Mouse (Mus musculus) kidney, embryonic 14.5 days (tissue): ENCODE results near the gene Cdk14. TPM values are rescaled to one million over a fixed set of nuclear protein-coding genes. Genes with fewer than 3 reads are reported as not detected.

Experiments
- ATAC-seq: fragments of 200-750 bp; cut with Nextera tagmentation; 2 replicates; pipeline ENCODE4 v1.8.0; 2017; ENCODE audit warnings: moderate number of reproducible peaks, mild to moderate bottlenecking, moderate TSS enrichment, moderate library complexity; ENCODE audit not compliant: low FRiP score, low TSS enrichment
- H3K27ac ChIP-seq: fragments of 300-500 bp; sonication (generic); 2 replicates; pipeline ENCODE4 v1.5.1; 2014; ENCODE audit warnings: low read depth, mild to moderate bottlenecking, low read length, moderate library complexity, mixed read lengths
- H3K27me3 ChIP-seq: fragments of 300-500 bp; sonication (generic); 2 replicates; pipeline ENCODE4 v1.6.1; 2014; ENCODE audit warnings: mild to moderate bottlenecking, low read length; ENCODE audit not compliant: control insufficient read depth, insufficient read depth
- H3K36me3 ChIP-seq: fragments of 300-500 bp; sonication (generic); 2 replicates; pipeline ENCODE4 v1.6.1; 2014; ENCODE audit warnings: low read length, mixed read lengths; ENCODE audit not compliant: control insufficient read depth, insufficient read depth
- H3K4me1 ChIP-seq: fragments of 300-500 bp; sonication (generic); 2 replicates; pipeline ENCODE4 v1.6.1; 2014; ENCODE audit warnings: low read length, mixed read lengths; ENCODE audit not compliant: control insufficient read depth, insufficient read depth
- H3K4me2 ChIP-seq: fragments of 300-500 bp; sonication (generic); replicated peaks from 2 replicates; pipeline ENCODE4 v1.6.1; 2014; ENCODE audit warnings: low read depth, mild to moderate bottlenecking, low read length
- H3K4me3 ChIP-seq: fragments of 300-500 bp; sonication (generic); 2 replicates; pipeline ENCODE4 v1.5.1; 2014; ENCODE audit warnings: mild to moderate bottlenecking, low read length
- H3K9ac ChIP-seq: fragments of 300-500 bp; sonication (generic); 2 replicates; pipeline ENCODE4 v1.6.1; 2014; ENCODE audit warnings: low read depth, mild to moderate bottlenecking, low read length, moderate library complexity
- H3K9me3 ChIP-seq: fragments of 300-500 bp; sonication (generic); 2 replicates; pipeline ENCODE4 v1.6.1; 2016; ENCODE audit warnings: low read length; ENCODE audit not compliant: control insufficient read depth
- WGBS: fragments of 180-500 bp; shearing (Covaris S2); extraction: QIAGEN DNeasy Blood & Tissue Kit; methylation state at CpG from one replicate; pipeline ENCODE4 v1.1.7; 2014; 5-methylcytosine and 5-hydroxymethylcytosine counted together
- polyA plus RNA-seq: library from polyadenylated mRNA; unstranded; fragments of >200 nt; fragmentation: Nextera tagmentation; extraction: Ambion mirVana; gene quantifications from 2 replicates; pipeline ENCODE4 v1.2.1, GENCODE M21; 2014

Cdk14 gene
- polyA plus RNA-seq, 1 experiment from 2014 or later = 18.9 TPM

GRCm38 (mm10) chr5:5012521-5013346 is 407.4 kb downstream of the Cdk14 start:
- Histone ChIP-seq H3K4me3 (no peak overlapping the region), H3K9me3 (no peaks in the 10 kb centered on the region), H3K4me2 (no peak overlapping the region), H3K4me1 (no peaks in the 10 kb centered on the region), H3K27me3 (no peaks in the 10 kb centered on the region), H3K27ac (no peak overlapping the region), H3K36me3 (no peaks in the 10 kb centered on the region), H3K9ac (no peak overlapping the region)
- ATAC-seq = no peak
- 77% methylated on average over 7 of the region's 7 CpGs for WGBS

GRCm38 (mm10) chr5:5008153-5008745 is 411.9 kb downstream of the Cdk14 start:
- H3K27me3 ChIP-seq = no peaks in the 10 kb centered on the region
- WGBS = 91% methylated on average over 4 of the region's 4 CpGs
- H3K4me1 ChIP-seq = no peaks in the 10 kb centered on the region
- no peak overlapping the region for H3K9ac ChIP-seq
- no peaks in the 10 kb centered on the region for H3K9me3 ChIP-seq
- H3K4me2 ChIP-seq = no peak overlapping the region
- H3K4me3 ChIP-seq = no peak overlapping the region
- H3K27ac ChIP-seq = no peak overlapping the region
- no peaks in the 10 kb centered on the region for H3K36me3 ChIP-seq
- no peak for ATAC-seq

GRCm38 (mm10) chr5:5007489-5008152 is 412.5 kb downstream of the Cdk14 start:
- no peak for ATAC-seq
- no peak overlapping the region for H3K27ac ChIP-seq
- WGBS = 86% methylated on average over 15 of the region's 15 CpGs

GRCm38 (mm10) chr5:5005633-5006032 is 414.5 kb downstream of the Cdk14 start:
- WGBS = 88% methylated on average over 1 of the region's 1 CpGs
- Histone ChIP-seq H3K9ac (no peak overlapping the region), H3K4me1 (no peaks in the 10 kb centered on the region), H3K4me2 (no peak overlapping the region), H3K4me3 (no peak overlapping the region), H3K27ac (no peak overlapping the region), H3K9me3 (no peaks in the 10 kb centered on the region), H3K36me3 (no peaks in the 10 kb centered on the region), H3K27me3 (no peaks in the 10 kb centered on the region)
- ATAC-seq = no peak

More at GRCm38 (mm10) chr5:5007489-5008152, 412.5 kb downstream of the Cdk14 start:
- Histone ChIP-seq H3K36me3 (no peaks in the 10 kb centered on the region), H3K4me3 (no peak overlapping the region), H3K4me2 (no peak overlapping the region), H3K9me3 (no peaks in the 10 kb centered on the region), H3K27me3 (no peaks in the 10 kb centered on the region), H3K4me1 (no peaks in the 10 kb centered on the region), H3K9ac (no peak overlapping the region)

- Histone ChIP-seq H3K27me3 (no peaks in the 10 kb centered on the region), H3K9ac (no peak overlapping the region), H3K9me3 (no peaks in the 10 kb centered on the region), H3K4me2 (no peak overlapping the region), H3K36me3 (no peaks in the 10 kb centered on the region), H3K27ac (no peak overlapping the region), H3K4me1 (no peaks in the 10 kb centered on the region), H3K4me3 (no peak overlapping the region)
- WGBS = 91% methylated on average over 2 of the region's 2 CpGs
- no peak for ATAC-seq
These were observed 415.4 kb downstream of the Cdk14 start for GRCm38 (mm10) chr5:5004740-5005139.

- H3K9me3 ChIP-seq = no peaks in the 10 kb centered on the region
- H3K27ac ChIP-seq = no peak overlapping the region
- H3K36me3 ChIP-seq = no peaks in the 10 kb centered on the region
- H3K4me2 ChIP-seq = no peak overlapping the region
- H3K4me3 ChIP-seq = no peak overlapping the region
- ATAC-seq = no peak
- H3K4me1 ChIP-seq = no peaks in the 10 kb centered on the region
- no peaks in the 10 kb centered on the region for H3K27me3 ChIP-seq
- WGBS = 91% methylated on average over 4 of the region's 4 CpGs
- H3K9ac ChIP-seq = no peak overlapping the region
These were observed 426.9 kb downstream of the Cdk14 start for GRCm38 (mm10) chr5:4993192-4993601.

- H3K9ac ChIP-seq = no peak overlapping the region
- no peaks in the 10 kb centered on the region for H3K27me3 ChIP-seq
- no peak for ATAC-seq
- H3K9me3 ChIP-seq = no peaks in the 10 kb centered on the region
- no peak overlapping the region for H3K4me3 ChIP-seq
- H3K27ac ChIP-seq = no peak overlapping the region
- no peaks in the 10 kb centered on the region for H3K4me1 ChIP-seq
- 81% methylated on average over 2 of the region's 2 CpGs for WGBS
- no peak overlapping the region for H3K4me2 ChIP-seq
- H3K36me3 ChIP-seq = no peaks in the 10 kb centered on the region
These were observed 429.1 kb downstream of the Cdk14 start for GRCm38 (mm10) chr5:4991023-4991422.

GRCm38 (mm10) chr5:4990237-4990636 is 429.9 kb downstream of the Cdk14 start:
- no peak overlapping the region for H3K4me3 ChIP-seq
- no peak overlapping the region for H3K9ac ChIP-seq
- ATAC-seq = no peak
- H3K36me3 ChIP-seq = no peaks in the 10 kb centered on the region
- H3K4me1 ChIP-seq = no peaks in the 10 kb centered on the region
- H3K27ac ChIP-seq = no peak overlapping the region
- no peaks in the 10 kb centered on the region for H3K27me3 ChIP-seq
- H3K9me3 ChIP-seq = no peaks in the 10 kb centered on the region
- WGBS = 74% methylated on average over 5 of the region's 5 CpGs
- no peak overlapping the region for H3K4me2 ChIP-seq

GRCm38 (mm10) chr5:4986181-4986580 is 433.9 kb downstream of the Cdk14 start:
- H3K27me3 ChIP-seq = no peaks in the 10 kb centered on the region
- H3K9me3 ChIP-seq = no peaks in the 10 kb centered on the region
- no peak overlapping the region for H3K4me2 ChIP-seq
- 88% methylated on average over 2 of the region's 2 CpGs for WGBS
- ATAC-seq = no peak
- H3K36me3 ChIP-seq = no peaks in the 10 kb centered on the region
- H3K4me3 ChIP-seq = no peak overlapping the region
- no peaks in the 10 kb centered on the region for H3K4me1 ChIP-seq
- H3K9ac ChIP-seq = no peak overlapping the region
- H3K27ac ChIP-seq = no peak overlapping the region
